Mouse (Mus musculus): ENCODE data around the gene 2410004P03Rik.

DNA sequence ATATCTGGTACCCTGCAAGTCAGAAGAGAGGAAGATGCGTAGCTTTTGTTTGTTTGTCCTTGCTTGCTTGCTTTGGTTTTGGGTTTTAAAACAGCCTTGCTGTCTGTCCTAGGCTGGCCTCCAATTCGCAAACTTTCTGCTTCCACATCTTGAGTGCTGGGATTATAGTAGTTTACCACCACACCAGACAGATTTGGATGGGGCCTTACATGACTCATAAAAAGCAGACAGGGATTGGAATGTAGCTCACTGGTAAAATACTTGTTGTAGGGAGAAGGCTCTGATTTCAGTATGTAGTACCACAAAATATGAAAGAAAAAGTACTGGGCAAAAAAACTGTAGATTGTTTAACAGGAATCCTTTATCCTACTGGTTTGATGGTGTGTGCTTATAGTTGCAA lies 44.7 kb downstream of the 2410004P03Rik start:
- TF ChIP-seq POLR2A (IDR thresholded peaks at IDR 0.05; ENCODE audit: low read depth, low read length) (no peak), CTCF (IDR thresholded peaks at IDR 0.05; ENCODE audit: borderline replicate concordance, insufficient read depth, low read length) (no peak)
